Mouse (Mus musculus): ENCODE measurements around the gene Srgn.

DNA sequence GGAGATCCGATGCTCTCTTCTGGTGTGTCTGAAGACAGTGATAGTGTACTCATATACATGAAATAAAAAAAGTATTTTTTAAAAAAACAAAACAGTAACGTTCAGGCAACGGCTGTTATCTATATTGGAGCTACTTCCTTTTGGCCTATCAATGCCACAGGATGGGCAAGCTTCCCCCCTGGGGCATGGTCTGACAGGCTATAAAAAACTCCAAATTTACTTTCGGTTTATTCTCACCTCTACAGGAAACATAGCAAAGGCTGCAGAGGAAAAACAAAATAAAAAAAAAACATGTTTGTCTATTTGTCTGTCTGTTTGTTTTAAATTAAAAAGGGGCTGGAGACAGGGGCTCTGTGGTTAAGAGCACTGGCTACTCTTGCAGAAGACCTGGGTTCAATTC, 23.9 kb downstream of the Srgn start:
- TF ChIP-seq CTCF (IDR thresholded peaks at IDR 0.05; ENCODE audit: borderline replicate concordance, control insufficient read depth, extremely low read depth, insufficient read depth, low read length, poor library complexity), result no peak
- no peak for TF ChIP-seq POLR2A (IDR thresholded peaks at IDR 0.05; ENCODE audit: control insufficient read depth, extremely low read depth, insufficient read depth, low read length, poor library complexity)

All from thymus, adult 2 months (tissue).